In the genomic region with DNA sequence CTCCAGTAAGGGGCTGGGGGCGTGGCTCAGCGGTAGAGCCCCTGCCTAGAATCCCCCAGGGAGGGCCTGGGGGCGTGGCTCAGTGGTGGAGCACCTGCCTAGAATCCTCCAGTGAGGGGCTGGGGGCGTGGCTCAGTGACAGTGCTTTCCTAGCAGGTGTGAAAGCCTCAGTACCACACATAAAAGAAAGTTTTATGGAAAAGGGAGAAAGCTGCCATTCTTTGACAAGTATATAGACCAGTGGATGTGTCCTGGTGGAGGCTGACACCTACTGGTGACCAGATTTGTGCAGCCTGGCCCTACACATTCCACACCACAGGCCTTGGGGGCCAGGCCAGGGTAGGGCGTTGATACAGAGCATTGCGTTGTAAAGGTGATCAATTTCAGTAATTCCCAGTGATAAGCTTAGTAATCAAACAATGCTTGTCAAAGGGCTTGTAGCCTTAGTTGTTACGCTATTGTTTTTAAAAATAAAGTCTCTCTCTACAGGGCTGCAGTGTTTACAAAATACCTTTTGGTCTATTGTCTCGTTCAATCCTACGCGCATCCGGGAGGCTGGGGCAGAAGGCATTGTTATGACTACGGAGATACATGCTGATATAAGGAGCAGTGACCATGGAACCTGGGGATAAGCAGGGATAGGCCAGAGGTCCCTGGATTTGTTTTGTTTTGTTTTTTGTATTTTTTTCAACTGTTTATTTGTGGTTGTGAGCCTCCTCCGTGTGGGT, we compare ENCODE assay signal across 10 mouse cellular contexts. TPM values are rescaled to one million over a fixed set of nuclear protein-coding genes. Genes with fewer than 3 reads are reported as not detected.
DNase-seq lines count a peak whose midpoint lies in the region; ATAC-seq and TF ChIP-seq lines count a peak whose summit lies in the region.
"Had no signal": no experiment of that assay in that cellular context is flagged by ENCODE, and none has a peak within 500 bp of the region (broad histone marks: within the 10 kb centered on the region; RNA-seq: fewer than 3 reads in every experiment).

No protein-coding gene starts in this region.

- no peak overlapping the region for H3K4me2 ChIP-seq in midbrain, embryonic 16.5 days (ENCODE audit: low read length)
- H3K4me2 ChIP-seq in embryonic facial prominence, embryonic 11.5 days (ENCODE audit: low read depth, low read length): no peak overlapping the region
- no peak overlapping the region for H3K4me2 ChIP-seq in liver, postnatal 0 days (ENCODE audit: low read depth, low read length)
- H3K4me2 ChIP-seq: heart, embryonic 15.5 days had no signal

- WGBS in cerebellum, adult 2 months: 83% methylated on average over 13 of the region's 13 CpGs
- 83% methylated on average over 13 of the region's 13 CpGs for WGBS in midbrain, embryonic 10.5 days
- 83% methylated on average over 13 of the region's 13 CpGs for WGBS in midbrain, embryonic 16.5 days
- 83% methylated on average over 13 of the region's 13 CpGs for WGBS in embryonic facial prominence, embryonic 11.5 days
- 77% methylated on average over 13 of the region's 13 CpGs for WGBS in liver, postnatal 0 days (ENCODE audit: insufficient replicate concordance)

- peak; percentile 49 for TF ChIP-seq CTCF in cerebellum, adult 2 months (IDR thresholded peaks at IDR 0.05; ENCODE audit: borderline replicate concordance, insufficient read depth, low read depth, low read length)
- peak; percentile 76 for TF ChIP-seq CTCF in liver, postnatal 0 days (IDR thresholded peaks at IDR 0.05; ENCODE audit: low read depth)

- no peak for DNase-seq in cerebellum, adult 2 months
- DNase-seq in cerebellum, adult 9-11 months: no peak
- DNase-seq in midbrain, embryonic 10.5 days (ENCODE audit: low spot score): peak; percentile 35
- DNase-seq in embryonic facial prominence, embryonic 11.5 days (ENCODE audit: low spot score): peak; percentile 23
- peak; percentile 42 for DNase-seq in liver, postnatal 0 days
- no peak for DNase-seq in ovary, adult 18-20 months (ENCODE audit: low spot score)
- DNase-seq in left cerebral cortex, adult 8-10 months (ENCODE audit: low spot score in 2 of 2): no peak

- ATAC-seq in midbrain, embryonic 16.5 days: no peak
- no peak; the same call in 1 of the 2 replicates for ATAC-seq in embryonic facial prominence, embryonic 11.5 days (replicated peaks; ENCODE audit: insufficient number of reproducible peaks, low FRiP score, low TSS enrichment, low read depth)
- 0 out of 2 replicates have a peak, but pooled peaks have one; percentile 29 for ATAC-seq in liver, postnatal 0 days

- TF ChIP-seq EP300 in liver, postnatal 0 days (IDR thresholded peaks at IDR 0.05; ENCODE audit: low read depth): no peak

- H3K27me3 ChIP-seq in cerebellum, adult 2 months (ENCODE audit: control insufficient read depth, insufficient read depth, low read length): no peaks in the 10 kb centered on the region
- no peaks in the 10 kb centered on the region for H3K27me3 ChIP-seq in midbrain, embryonic 10.5 days (ENCODE audit: low read depth, poor library complexity, severe bottlenecking)
- H3K27me3 ChIP-seq in midbrain, embryonic 16.5 days (ENCODE audit: control insufficient read depth, insufficient read depth, low read depth, low read length): no peaks in the 10 kb centered on the region
- no peaks in the 10 kb centered on the region for H3K27me3 ChIP-seq in embryonic facial prominence, embryonic 11.5 days (ENCODE audit: control insufficient read depth, insufficient read depth, low read length)
- 0 out of 2 replicates have a peak, but pooled peaks cover 8% of the 10 kb centered on the region for H3K27me3 ChIP-seq in liver, postnatal 0 days (ENCODE audit: insufficient read depth, low read length)
- H3K27me3 ChIP-seq: heart, embryonic 15.5 days had no signal

- H3K9me3 ChIP-seq in midbrain, embryonic 10.5 days (replicated peaks): no peaks in the 10 kb centered on the region
- no peaks in the 10 kb centered on the region for H3K9me3 ChIP-seq in midbrain, embryonic 16.5 days (replicated peaks; ENCODE audit: control insufficient read depth, low read length, poor library complexity, severe bottlenecking)
- no peaks in the 10 kb centered on the region for H3K9me3 ChIP-seq in embryonic facial prominence, embryonic 11.5 days (replicated peaks; ENCODE audit: control insufficient read depth, low read length)
- no peaks in the 10 kb centered on the region for H3K9me3 ChIP-seq in liver, postnatal 0 days (ENCODE audit: low read length)
- H3K9me3 ChIP-seq: heart, embryonic 15.5 days had no signal

- no peaks in the 10 kb centered on the region for H3K36me3 ChIP-seq in midbrain, embryonic 10.5 days
- H3K36me3 ChIP-seq in midbrain, embryonic 16.5 days (ENCODE audit: control insufficient read depth, insufficient read depth, low read length): no peaks in the 10 kb centered on the region
- no peaks in the 10 kb centered on the region for H3K36me3 ChIP-seq in embryonic facial prominence, embryonic 11.5 days (replicated peaks; ENCODE audit: control insufficient read depth, insufficient read depth, low read depth, low read length)
- no peaks in the 10 kb centered on the region for H3K36me3 ChIP-seq in liver, postnatal 0 days (replicated peaks; ENCODE audit: insufficient read depth, low read length)
- H3K36me3 ChIP-seq: heart, embryonic 15.5 days had no signal

- H3K4me1 ChIP-seq in cerebellum, adult 2 months (ENCODE audit: control insufficient read depth, insufficient read depth, low read length): peaks cover 5% of the 10 kb centered on the region; the same call in 1 of the 2 replicates
- H3K4me1 ChIP-seq in midbrain, embryonic 10.5 days: peaks cover 15% of the 10 kb centered on the region
- peaks cover 7% of the 10 kb centered on the region for H3K4me1 ChIP-seq in midbrain, embryonic 16.5 days (ENCODE audit: control insufficient read depth, insufficient read depth, low read length)
- no peaks in the 10 kb centered on the region for H3K4me1 ChIP-seq in embryonic facial prominence, embryonic 11.5 days (ENCODE audit: control insufficient read depth, insufficient read depth, low read length)
- peaks cover under 1% of the 10 kb centered on the region for H3K4me1 ChIP-seq in liver, postnatal 0 days (ENCODE audit: insufficient read depth)

- no peak for TF ChIP-seq POLR2A in cerebellum, adult 2 months (IDR thresholded peaks at IDR 0.05; ENCODE audit: borderline replicate concordance, insufficient read depth, low read length)

- H3K9ac ChIP-seq in midbrain, embryonic 16.5 days (ENCODE audit: low read depth, low read length): no peak overlapping the region
- no peak overlapping the region for H3K9ac ChIP-seq in embryonic facial prominence, embryonic 11.5 days (replicated peaks; ENCODE audit: low read length)
- H3K9ac ChIP-seq in liver, postnatal 0 days (replicated peaks): no peak overlapping the region
- H3K9ac ChIP-seq: heart, embryonic 15.5 days had no signal

- no peak overlapping the region for H3K27ac ChIP-seq in cerebellum, adult 2 months (ENCODE audit: insufficient read depth, low read length)
- no peak overlapping the region for H3K27ac ChIP-seq in midbrain, embryonic 10.5 days (replicated peaks)
- H3K27ac ChIP-seq in midbrain, embryonic 16.5 days (ENCODE audit: low read length): no peak overlapping the region
- no peak overlapping the region for H3K27ac ChIP-seq in embryonic facial prominence, embryonic 11.5 days (replicated peaks; ENCODE audit: low read depth, low read length)
- no peak overlapping the region for H3K27ac ChIP-seq in liver, postnatal 0 days (ENCODE audit: low read depth)
- H3K27ac ChIP-seq: heart, embryonic 15.5 days had no signal

- H3K4me3 ChIP-seq in cerebellum, adult 2 months (replicated peaks; ENCODE audit: insufficient read depth, low read depth, low read length): no peak overlapping the region
- H3K4me3 ChIP-seq in midbrain, embryonic 10.5 days: no peak overlapping the region
- no peak overlapping the region for H3K4me3 ChIP-seq in midbrain, embryonic 16.5 days (ENCODE audit: low read depth, low read length)
- no peak overlapping the region for H3K4me3 ChIP-seq in embryonic facial prominence, embryonic 11.5 days (ENCODE audit: low read depth, low read length)
- no peak overlapping the region for H3K4me3 ChIP-seq in liver, postnatal 0 days (ENCODE audit: low read depth, low read length)
- H3K4me3 ChIP-seq: heart, embryonic 15.5 days; myocyte had no signal

RNA-seq across cellular contexts. Expression of a gene that starts 50.6 kb away (rescaled TPM):
- 32.3 and 35.2 TPM in 2 replicates for polyA plus RNA-seq in cerebellum, adult 2 months (2012; rRNA removed)
- 64.9 and 73.0 TPM in 2 replicates for polyA plus RNA-seq in midbrain, embryonic 10.5 days (2016; fragmentation: Nextera tagmentation; extraction: Ambion mirVana)
- 39.4 and 39.7 TPM in 2 replicates for polyA plus RNA-seq in midbrain, embryonic 16.5 days (2015; fragmentation: Nextera tagmentation; extraction: Ambion mirVana)
- polyA plus RNA-seq in embryonic facial prominence, embryonic 11.5 days (2014; fragmentation: Nextera tagmentation; extraction: Ambion mirVana): 35.3 and 40.2 TPM in 2 replicates
- 2.4 and 2.7 TPM in 2 replicates for polyA plus RNA-seq in liver, postnatal 0 days (2015; fragmentation: Nextera tagmentation; extraction: Ambion mirVana)
- total RNA-seq in left cerebral cortex, adult 8-10 months (2022): 10 to 100 TPM; 41.3 to 47.8 (median 45.0) TPM

Comparison
In these comparisons a context has a peak if more than half of its experiments do, and no peak if none do; other contexts are left out.
1. DNase-seq: peak in midbrain, embryonic 10.5 days (single experiment), embryonic facial prominence, embryonic 11.5 days (single experiment) and liver, postnatal 0 days (single experiment); none in cerebellum, adult 2 months (0 of 2), cerebellum, adult 9-11 months (single experiment), ovary, adult 18-20 months (single experiment) and left cerebral cortex, adult 8-10 months (0 of 2).